Mouse (Mus musculus): ENCODE measurements around the gene Trim59. TPM values are rescaled to one million over a fixed set of nuclear protein-coding genes. Genes with fewer than 3 reads are reported as not detected.

The Trim59 gene
- polyA plus RNA-seq, 1 experiment from 2014 or later, result 100 TPM

GRCm38 (mm10) chr3:69005338-69006245 lies 39.0 kb downstream of the Trim59 start:
- no peaks in the 10 kb centered on the region for H3K9me3 ChIP-seq (replicated peaks)
- H3K4me1 ChIP-seq (replicated peaks), result peaks cover 6% of the 10 kb centered on the region; the same call in 1 of the 2 replicates
- peak; percentile 76 for ATAC-seq (ENCODE audit: insufficient number of reproducible peaks, low FRiP score)
- H3K4me3 ChIP-seq, result peak overlapping the region; percentile 78
- H3K9ac ChIP-seq, result peak overlapping the region; percentile 93
- H3K4me2 ChIP-seq, result peak overlapping the region; percentile 72
- WGBS, result under 1% methylated on average over 72 of the region's 72 CpGs
- peak overlapping the region; percentile 95 for H3K27ac ChIP-seq (ENCODE audit: poor library complexity, severe bottlenecking)
- H3K36me3 ChIP-seq, result no peaks in the 10 kb centered on the region
- no peaks in the 10 kb centered on the region for H3K27me3 ChIP-seq (replicated peaks)

GRCm38 (mm10) chr3:69004437-69005337 lies 39.9 kb downstream of the Trim59 start, which contains the start of the genes Ift80 and Smc4:
Ift80 (minus strand) TSS chr3:69004570.
Smc4 (plus strand) TSS chr3:69004738.
- peak; percentile 93 for ATAC-seq (ENCODE audit: insufficient number of reproducible peaks, low FRiP score)
- Histone ChIP-seq H3K9ac (peak within 1 kb of the TSS; percentile 93), H3K4me2 (peak within 1 kb of the TSS; percentile 72), H3K27ac (ENCODE audit: poor library complexity, severe bottlenecking) (peak within 1 kb of the TSS; percentile 95), H3K36me3 (no peaks in the 10 kb centered on the region), H3K4me3 (peak within 1 kb of the TSS; percentile 78), H3K9me3 (replicated peaks) (no peaks in the 10 kb centered on the region), H3K4me1 (replicated peaks) (peaks cover 6% of the 10 kb centered on the region; the same call in 1 of the 2 replicates), H3K27me3 (replicated peaks) (no peaks in the 10 kb centered on the region)
- WGBS, result under 1% methylated on average over 68 of the region's 76 CpGs

- Histone ChIP-seq H3K9me3 (replicated peaks) (no peaks in the 10 kb centered on the region), H3K27me3 (replicated peaks) (no peaks in the 10 kb centered on the region), H3K36me3 (no peaks in the 10 kb centered on the region), H3K4me3 (peak overlapping the region; percentile 78), H3K4me2 (peak overlapping the region; percentile 63), H3K4me1 (replicated peaks) (peaks cover 6% of the 10 kb centered on the region; the same call in 1 of the 2 replicates), H3K9ac (peak overlapping the region; percentile 93), H3K27ac (ENCODE audit: poor library complexity, severe bottlenecking) (peak overlapping the region; percentile 95; the same call in 1 of the 2 replicates)
- 3% methylated on average over 7 of the region's 7 CpGs for WGBS
- ATAC-seq (ENCODE audit: insufficient number of reproducible peaks, low FRiP score), result no peak
These were observed 40.5 kb downstream of the Trim59 start for GRCm38 (mm10) chr3:69004055-69004436.

GRCm38 (mm10) chr3:69002781-69003180 lies 41.8 kb downstream of the Trim59 start:
- Histone ChIP-seq H3K27ac (ENCODE audit: poor library complexity, severe bottlenecking) (no peak overlapping the region), H3K4me2 (no peak overlapping the region), H3K36me3 (no peaks in the 10 kb centered on the region), H3K4me3 (no peak overlapping the region), H3K9ac (no peak overlapping the region), H3K27me3 (replicated peaks) (no peaks in the 10 kb centered on the region), H3K4me1 (replicated peaks) (peaks cover 6% of the 10 kb centered on the region; the same call in 1 of the 2 replicates), H3K9me3 (replicated peaks) (no peaks in the 10 kb centered on the region)
- no peak for ATAC-seq (ENCODE audit: insufficient number of reproducible peaks, low FRiP score)
- 87% methylated on average over 4 of the region's 4 CpGs for WGBS

GRCm38 (mm10) chr3:68986550-68986949 lies 58.0 kb downstream of the Trim59 start:
- no peak for ATAC-seq (ENCODE audit: insufficient number of reproducible peaks, low FRiP score)
- H3K27ac ChIP-seq (ENCODE audit: poor library complexity, severe bottlenecking), result no peak overlapping the region
- no peaks in the 10 kb centered on the region for H3K4me1 ChIP-seq (replicated peaks)
- H3K9me3 ChIP-seq (replicated peaks), result no peaks in the 10 kb centered on the region
- WGBS, result 79% methylated on average over 2 of the region's 2 CpGs
- no peaks in the 10 kb centered on the region for H3K27me3 ChIP-seq (replicated peaks)
- H3K4me2 ChIP-seq, result no peak overlapping the region
- peaks cover 18% of the 10 kb centered on the region for H3K36me3 ChIP-seq
- H3K4me3 ChIP-seq, result no peak overlapping the region
- no peak overlapping the region for H3K9ac ChIP-seq

MicroRNAs within 50 kb of the gene (microRNA counts, 519-probe panel; counts per million panel counts)
- microRNA mmu-miR-15b, result 7,534 counts per million, percentile 92 among the panel's probes with 10 or more counts

Small RNA genes within 50 kb of the gene (microRNA-seq; reads per million reads assigned to microRNA genes)
- 1,030 reads per million, percentile 79 among the genes with 10 or more reads in this experiment for gene Mir15b
- 494 reads per million, percentile 73 among the genes with 10 or more reads in this experiment for gene Mir16-2

Other genes with a start within 250 kb of the Trim59 start
- 14.4 TPM in 2 replicates for gene 1110032F04Rik, start 175.2 kb downstream of the Trim59 start, polyA plus RNA-seq (2016; fragmentation: Nextera tagmentation; extraction: Ambion mirVana)
- 9.0 and 10.0 TPM in 2 replicates for gene Ift80, start 40.2 kb downstream of the Trim59 start, polyA plus RNA-seq (2016; fragmentation: Nextera tagmentation; extraction: Ambion mirVana)
- 177 TPM in 2 replicates for gene Smc4, start 40.0 kb downstream of the Trim59 start, polyA plus RNA-seq (2016; fragmentation: Nextera tagmentation; extraction: Ambion mirVana)
- gene Kpna4, start 82.4 kb upstream of the Trim59 start, polyA plus RNA-seq (2016; fragmentation: Nextera tagmentation; extraction: Ambion mirVana), result 39.8 and 40.2 TPM in 2 replicates
- not detected in 2 replicates for gene Arl14, start 177.7 kb upstream of the Trim59 start, polyA plus RNA-seq (2016; fragmentation: Nextera tagmentation; extraction: Ambion mirVana)